Mouse (Mus musculus) testis, adult 2 months (tissue): ENCODE results near the gene Ifnl3. TPM values are rescaled to one million over a fixed set of nuclear protein-coding genes. Genes with fewer than 3 reads are reported as not detected.

Experiments used
- H3K27ac ChIP-seq: fragments of 200-500 bp; 2 replicates; pipeline ENCODE4 v1.5.1; 2012; ENCODE audit warnings: low read depth, low read length; ENCODE audit not compliant: control insufficient read depth, insufficient read depth
- H3K27me3 ChIP-seq: fragments of 200-500 bp; 2 replicates; pipeline ENCODE4 v1.6.1; 2012; ENCODE audit warnings: mild to moderate bottlenecking, low read length, moderate library complexity; ENCODE audit not compliant: control insufficient read depth, insufficient read depth
- H3K36me3 ChIP-seq: fragments of 200-500 bp; 2 replicates; pipeline ENCODE4 v1.6.1; 2012; ENCODE audit warnings: mild to moderate bottlenecking, low read length; ENCODE audit not compliant: control insufficient read depth, insufficient read depth
- H3K4me1 ChIP-seq: fragments of 200-500 bp; 2 replicates; pipeline ENCODE4 v1.6.1; 2012; ENCODE audit warnings: low read length; ENCODE audit not compliant: control insufficient read depth, insufficient read depth
- H3K4me3 ChIP-seq: fragments of 200-500 bp; 2 replicates; pipeline ENCODE4 v1.5.1; 2012; ENCODE audit warnings: low read depth, mild to moderate bottlenecking, low read length, moderate library complexity, mixed read lengths; ENCODE audit not compliant: control insufficient read depth
- CTCF ChIP-seq: fragments of 200-500 bp; IDR thresholded peaks from 2 replicates; pipeline ENCODE4 v1.5.1; 2012; ENCODE audit warnings: low read depth, mild to moderate bottlenecking, inconsistent platforms, low read length, moderate library complexity; ENCODE audit not compliant: control insufficient read depth, insufficient read depth, insufficient replicate concordance
- POLR2A ChIP-seq: fragments of 200-500 bp; IDR thresholded peaks from 2 replicates; pipeline ENCODE4 v1.6.1; 2012; ENCODE audit warnings: low read depth, mild to moderate bottlenecking, inconsistent platforms, low read length, moderate library complexity; ENCODE audit not compliant: control insufficient read depth
- polyA plus RNA-seq: library from polyadenylated mRNA; depleted of rRNA; stranded (reverse); fragments of >200 nt; gene quantifications from 2 replicates; pipeline ENCODE4 v1.2.3, GENCODE M21; 2012; rRNA removed

Gene Ifnl3
- polyA plus RNA-seq, 1 experiment = not detected

DNA sequence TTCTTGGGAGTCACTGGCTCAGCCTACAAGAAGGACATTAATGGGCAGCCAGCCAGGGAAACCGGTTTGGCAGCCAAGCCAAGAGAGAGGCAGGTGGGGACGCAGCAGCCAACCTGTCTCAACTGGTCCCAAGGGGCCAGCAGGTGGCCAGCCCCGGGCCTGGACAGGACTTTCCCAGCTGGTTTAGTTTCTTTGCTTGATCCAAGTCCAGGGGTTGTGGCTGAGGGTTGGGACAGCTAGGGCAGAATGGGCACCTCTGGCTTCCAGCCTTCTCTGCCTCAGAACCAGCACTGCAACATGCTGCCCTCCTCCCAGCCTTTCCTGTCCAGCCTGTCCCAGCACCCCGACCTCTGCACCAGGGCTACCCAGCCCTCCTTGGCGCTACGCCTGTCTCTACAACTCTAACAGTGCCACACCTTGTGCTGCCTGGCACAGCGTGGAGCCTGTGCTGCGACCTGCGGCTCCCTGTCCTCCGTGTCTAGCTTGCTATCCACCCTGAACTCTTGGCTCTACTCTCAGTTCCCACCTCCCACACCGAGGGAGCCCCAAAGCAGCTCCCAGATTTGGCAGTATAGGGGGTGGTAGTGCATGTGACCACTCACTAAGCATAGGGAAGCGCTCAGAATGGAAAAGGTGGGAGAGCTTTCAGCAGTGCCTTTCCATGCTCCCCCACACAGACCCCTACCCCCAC, 47.8 kb downstream of the Ifnl3 start:
- TF ChIP-seq POLR2A = no peak
- TF ChIP-seq CTCF = no peak
- no peaks in the 10 kb centered on the region for H3K27me3 ChIP-seq
- no peaks in the 10 kb centered on the region for H3K4me1 ChIP-seq
- no peak overlapping the region for H3K4me3 ChIP-seq
- peaks cover 1% of the 10 kb centered on the region; the same call in 1 of the 2 replicates for H3K36me3 ChIP-seq
- no peak overlapping the region for H3K27ac ChIP-seq

DNA sequence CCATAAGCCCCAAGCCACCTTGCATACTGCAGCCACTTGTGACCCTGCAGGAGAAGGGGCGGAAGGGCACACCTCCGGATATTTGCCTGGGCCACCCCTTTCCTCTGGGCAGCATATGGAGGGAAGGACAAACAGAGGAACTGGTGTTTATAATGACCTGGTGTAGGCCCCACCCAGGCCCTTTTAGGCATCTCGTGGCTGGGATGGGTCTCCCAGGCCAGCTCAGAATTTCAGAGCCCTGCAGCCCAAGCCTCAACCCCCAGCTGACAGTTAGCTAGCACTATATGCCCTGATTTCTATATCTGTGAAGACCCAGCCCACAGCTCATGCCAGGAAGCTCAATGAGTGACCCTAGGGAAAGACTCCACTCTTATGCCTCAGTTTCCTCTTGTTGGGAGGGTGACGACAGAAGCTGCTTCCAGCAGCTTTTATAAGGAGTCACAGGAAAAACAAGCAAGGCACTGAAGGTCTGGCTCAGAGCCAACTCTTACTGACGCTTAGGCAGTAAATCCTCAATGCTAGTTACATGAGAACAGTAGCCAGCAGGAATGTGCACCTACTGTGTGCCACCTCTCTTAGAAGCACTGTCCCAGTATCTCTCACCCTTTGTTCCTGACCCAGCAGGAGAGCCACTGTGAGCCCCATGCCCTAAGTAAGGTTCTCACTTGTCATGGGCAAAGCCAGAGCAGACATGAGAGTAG, 48.5 kb downstream of the Ifnl3 start:
- Histone ChIP-seq H3K27ac (no peak overlapping the region), H3K4me3 (no peak overlapping the region), H3K36me3 (peaks cover 1% of the 10 kb centered on the region; the same call in 1 of the 2 replicates), H3K4me1 (no peaks in the 10 kb centered on the region), H3K27me3 (no peaks in the 10 kb centered on the region)
- TF ChIP-seq CTCF (no peak), POLR2A (no peak)

DNA sequence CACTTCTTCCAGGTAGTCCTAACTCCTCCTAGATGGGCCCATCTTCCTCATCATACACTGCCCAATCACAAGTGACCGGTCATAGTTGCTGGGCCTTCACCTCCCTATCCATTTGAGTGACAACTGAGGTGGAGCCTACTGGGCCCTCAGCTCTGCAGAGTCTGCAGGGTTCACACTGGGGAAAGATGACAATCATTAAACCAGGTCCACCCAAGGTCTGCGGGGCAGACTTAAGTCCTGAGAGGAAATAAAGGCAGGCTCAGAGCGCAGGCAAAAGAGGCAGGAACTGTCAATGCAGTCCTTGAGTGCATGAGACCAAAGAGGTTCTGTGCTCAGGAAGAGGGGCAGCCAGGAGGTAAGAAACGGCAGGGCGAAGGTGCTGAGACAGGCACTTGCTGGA, 50.1 kb downstream of the Ifnl3 start:
- Histone ChIP-seq H3K27me3 (no peaks in the 10 kb centered on the region), H3K4me3 (no peak overlapping the region), H3K27ac (no peak overlapping the region), H3K4me1 (no peaks in the 10 kb centered on the region), H3K36me3 (peaks cover under 1% of the 10 kb centered on the region; the same call in 1 of the 2 replicates)
- no peak for TF ChIP-seq CTCF
- no peak for TF ChIP-seq POLR2A

DNA sequence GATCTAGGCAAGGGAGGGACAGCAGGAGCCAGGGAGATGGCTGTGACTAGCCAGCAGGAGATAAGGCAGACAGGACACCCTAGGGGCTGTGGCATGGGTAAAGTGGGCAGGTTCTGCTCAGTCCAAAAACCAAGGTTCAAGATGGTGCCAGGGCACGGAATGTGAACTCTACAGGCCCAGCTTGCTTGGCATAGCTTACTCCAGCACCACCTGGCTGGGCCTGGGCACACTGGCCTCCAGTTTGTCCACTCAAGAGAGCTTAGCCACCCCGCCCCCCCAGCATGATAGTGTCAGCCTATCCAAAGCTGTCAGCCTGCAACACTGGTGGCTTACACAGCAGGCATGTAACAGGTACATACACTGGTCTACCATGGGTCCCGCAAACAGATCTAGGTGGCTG, 50.6 kb downstream of the Ifnl3 start:
- TF ChIP-seq POLR2A = no peak
- TF ChIP-seq CTCF = no peak
- H3K4me1 ChIP-seq = no peaks in the 10 kb centered on the region
- no peaks in the 10 kb centered on the region for H3K27me3 ChIP-seq
- H3K4me3 ChIP-seq = no peak overlapping the region
- no peak overlapping the region for H3K27ac ChIP-seq
- H3K36me3 ChIP-seq = no peaks in the 10 kb centered on the region

Other genes starting within 250 kb of the Ifnl3 start
- gene Eid2b, start 245.1 kb upstream of the Ifnl3 start, polyA plus RNA-seq = 13.9 and 19.5 TPM in 2 replicates
- gene Selenov, start 231.7 kb upstream of the Ifnl3 start, polyA plus RNA-seq = 408 and 454 TPM in 2 replicates
- gene Dll3, start 220.6 kb upstream of the Ifnl3 start, polyA plus RNA-seq = 24.9 and 31.9 TPM in 2 replicates
- 25.6 and 27.6 TPM in 2 replicates for gene Timm50, start 210.8 kb upstream of the Ifnl3 start, polyA plus RNA-seq
- 126 and 127 TPM in 2 replicates for gene Supt5, start 184.1 kb upstream of the Ifnl3 start, polyA plus RNA-seq
- gene Rps16, start 172.2 kb upstream of the Ifnl3 start, polyA plus RNA-seq = 227 and 277 TPM in 2 replicates
- gene Plekhg2, start 150.2 kb upstream of the Ifnl3 start, polyA plus RNA-seq = 14.7 and 20.1 TPM in 2 replicates
- 3.8 and 4.9 TPM in 2 replicates for gene Zfp36, start 142.6 kb upstream of the Ifnl3 start, polyA plus RNA-seq
- 129 and 135 TPM in 2 replicates for gene Med29, start 130.1 kb upstream of the Ifnl3 start, polyA plus RNA-seq
- gene Paf1, start 129.9 kb upstream of the Ifnl3 start, polyA plus RNA-seq = 84.1 and 97.0 TPM in 2 replicates
- gene Gmfg, start 85.4 kb upstream of the Ifnl3 start, polyA plus RNA-seq = 7.8 and 8.8 TPM in 2 replicates
- gene Lrfn1, start 70.9 kb upstream of the Ifnl3 start, polyA plus RNA-seq = 1.1 TPM in 2 replicates
- gene Ifnl2, start 12.4 kb upstream of the Ifnl3 start, polyA plus RNA-seq = not detected in 2 replicates
- gene Sycn, start 18.0 kb downstream of the Ifnl3 start, polyA plus RNA-seq = 0.24 and 0.31 TPM in 2 replicates
- 0.62 and 0.70 TPM in 2 replicates for gene Nccrp1, start 24.4 kb downstream of the Ifnl3 start, polyA plus RNA-seq
- 234 and 246 TPM in 2 replicates for gene Samd4b, start 75.3 kb downstream of the Ifnl3 start, polyA plus RNA-seq
- gene Pak4, start 75.3 kb downstream of the Ifnl3 start, polyA plus RNA-seq = 21.5 and 23.6 TPM in 2 replicates
- 7.5 and 11.7 TPM in 2 replicates for gene Acp7, start 108.5 kb downstream of the Ifnl3 start, polyA plus RNA-seq
- gene Fbxo27, start 170.0 kb downstream of the Ifnl3 start, polyA plus RNA-seq = 15.8 and 16.3 TPM in 2 replicates
- gene Fbxo17, start 194.0 kb downstream of the Ifnl3 start, polyA plus RNA-seq = 7.2 and 8.1 TPM in 2 replicates
- 29.5 and 39.3 TPM in 2 replicates for gene Mrps12, start 219.0 kb downstream of the Ifnl3 start, polyA plus RNA-seq
- gene Sars2, start 219.2 kb downstream of the Ifnl3 start, polyA plus RNA-seq = 12.5 and 13.6 TPM in 2 replicates
- not detected in 2 replicates for gene Ccer2, start 233.3 kb downstream of the Ifnl3 start, polyA plus RNA-seq
- gene Sirt2, start 243.9 kb downstream of the Ifnl3 start, polyA plus RNA-seq = 144 and 203 TPM in 2 replicates
- 134 and 152 TPM in 2 replicates for gene Nfkbib, start 244.7 kb downstream of the Ifnl3 start, polyA plus RNA-seq